Mouse (Mus musculus): ENCODE measurements around the gene Spata32.

Spata32 gene

GRCm38 (mm10) chr11:103206203-103206602 is 12.0 kb downstream of the Spata32 start:
- 71% methylated on average over 6 of the region's 6 CpGs for WGBS

GRCm38 (mm10) chr11:103201664-103202063 is 16.6 kb downstream of the Spata32 start:
- WGBS: 16% methylated on average over 6 of the region's 6 CpGs

- WGBS: 7% methylated on average over 59 of the region's 59 CpGs
Measured at GRCm38 (mm10) chr11:103198911-103199803, 19.1 kb downstream of the Spata32 start.

GRCm38 (mm10) chr11:103198339-103198738 is 19.9 kb downstream of the Spata32 start:
- 13% methylated on average over 16 of the region's 16 CpGs for WGBS

- 50% methylated on average over 4 of the region's 4 CpGs for WGBS
Measured at GRCm38 (mm10) chr11:103197340-103197739, 20.9 kb downstream of the Spata32 start.

- WGBS: 69% methylated on average over 5 of the region's 5 CpGs
Measured at GRCm38 (mm10) chr11:103195656-103196055, 22.6 kb downstream of the Spata32 start.

- 68% methylated on average over 18 of the region's 18 CpGs for WGBS
Measured at GRCm38 (mm10) chr11:103195236-103195635, 23.0 kb downstream of the Spata32 start.

GRCm38 (mm10) chr11:103193825-103194168 is 24.4 kb downstream of the Spata32 start:
- 35% methylated on average over 9 of the region's 9 CpGs for WGBS

- 20% methylated on average over 44 of the region's 44 CpGs for WGBS
Measured at GRCm38 (mm10) chr11:103192956-103193824, 25.0 kb downstream of the Spata32 start.

GRCm38 (mm10) chr11:103192230-103192955 is 25.8 kb downstream of the Spata32 start:
- WGBS: 18% methylated on average over 28 of the region's 28 CpGs

GRCm38 (mm10) chr11:103184891-103185290 is 33.3 kb downstream of the Spata32 start:
- 38% methylated on average over 2 of the region's 2 CpGs for WGBS

- 86% methylated on average over 3 of the region's 3 CpGs for WGBS
Measured at GRCm38 (mm10) chr11:103181911-103182310, 36.3 kb downstream of the Spata32 start.

GRCm38 (mm10) chr11:103181349-103181748 is 36.9 kb downstream of the Spata32 start:
- WGBS: 49% methylated on average over 9 of the region's 9 CpGs

- 83% methylated on average over 1 of the region's 1 CpGs for WGBS
Measured at GRCm38 (mm10) chr11:103180426-103180825, 37.8 kb downstream of the Spata32 start.

- WGBS: 96% methylated on average over 8 of the region's 8 CpGs
Measured at GRCm38 (mm10) chr11:103178748-103179147, 39.5 kb downstream of the Spata32 start.

- 84% methylated on average over 15 of the region's 15 CpGs for WGBS
Measured at GRCm38 (mm10) chr11:103177815-103178485, 40.3 kb downstream of the Spata32 start.

GRCm38 (mm10) chr11:103177216-103177615 is 41.0 kb downstream of the Spata32 start:
- WGBS: 44% methylated on average over 5 of the region's 5 CpGs

GRCm38 (mm10) chr11:103176510-103176909 is 41.7 kb downstream of the Spata32 start:
- 93% methylated on average over 1 of the region's 1 CpGs for WGBS

- WGBS: 71% methylated on average over 14 of the region's 14 CpGs
Measured at GRCm38 (mm10) chr11:103175688-103176442, 42.4 kb downstream of the Spata32 start.

GRCm38 (mm10) chr11:103174891-103175391 is 43.3 kb downstream of the Spata32 start:
- 57% methylated on average over 8 of the region's 8 CpGs for WGBS

Measured in cerebral cortex, adult 2 months (tissue).